Mouse (Mus musculus): Measurements from ENCODE around the gene 4930562C15Rik.
A peak's percentile ranks its signal among the peaks of the same experiment; 100 is the strongest.

Gene 4930562C15Rik

DNA sequence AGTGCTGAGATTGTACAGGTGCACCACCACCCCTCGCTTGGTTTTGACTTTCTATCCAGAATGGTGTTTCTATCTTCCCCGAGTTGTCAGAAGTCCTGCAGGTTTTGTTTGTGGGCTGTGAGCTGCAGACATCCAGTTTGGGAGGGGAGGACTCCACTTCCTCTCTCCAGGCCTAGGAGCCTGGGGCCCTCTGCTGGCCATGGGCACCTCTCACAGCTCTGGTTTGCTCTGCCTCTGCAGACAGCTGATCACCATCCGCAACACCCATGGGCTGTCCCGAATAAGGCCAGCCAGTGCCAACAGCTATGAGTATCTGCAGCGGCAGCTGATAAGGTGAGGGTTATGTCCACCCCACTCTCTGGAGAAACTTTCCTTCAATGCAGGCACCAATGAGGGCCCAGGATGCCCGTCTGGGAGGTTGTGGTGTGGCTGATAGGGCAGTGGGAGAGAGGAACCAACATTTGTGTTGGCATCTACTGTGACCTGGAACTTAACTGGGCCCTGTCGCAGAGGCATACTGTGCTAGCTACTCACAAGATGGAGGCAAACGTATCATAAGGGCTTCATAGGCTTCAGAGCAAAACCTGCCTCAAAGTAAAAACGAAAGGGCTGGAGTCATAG is 27.8 kb downstream of the 4930562C15Rik start:
- no peak for DNase-seq

GRCm38 (mm10) chr16:4863742-4864141 is 28.5 kb downstream of the 4930562C15Rik start:
- no peak for DNase-seq

GRCm38 (mm10) chr16:4866101-4866695 is 31.0 kb downstream of the 4930562C15Rik start:
- no peak for DNase-seq

GRCm38 (mm10) chr16:4870490-4870889 is 35.3 kb downstream of the 4930562C15Rik start:
- no peak for DNase-seq

GRCm38 (mm10) chr16:4871926-4872325 is 36.7 kb downstream of the 4930562C15Rik start:
- no peak for DNase-seq

- no peak for DNase-seq
Observed at GRCm38 (mm10) chr16:4875198-4876032, 40.2 kb downstream of the 4930562C15Rik start.

- DNase-seq = peak; percentile 57
Observed at GRCm38 (mm10) chr16:4876033-4876680, 40.9 kb downstream of the 4930562C15Rik start.

DNA sequence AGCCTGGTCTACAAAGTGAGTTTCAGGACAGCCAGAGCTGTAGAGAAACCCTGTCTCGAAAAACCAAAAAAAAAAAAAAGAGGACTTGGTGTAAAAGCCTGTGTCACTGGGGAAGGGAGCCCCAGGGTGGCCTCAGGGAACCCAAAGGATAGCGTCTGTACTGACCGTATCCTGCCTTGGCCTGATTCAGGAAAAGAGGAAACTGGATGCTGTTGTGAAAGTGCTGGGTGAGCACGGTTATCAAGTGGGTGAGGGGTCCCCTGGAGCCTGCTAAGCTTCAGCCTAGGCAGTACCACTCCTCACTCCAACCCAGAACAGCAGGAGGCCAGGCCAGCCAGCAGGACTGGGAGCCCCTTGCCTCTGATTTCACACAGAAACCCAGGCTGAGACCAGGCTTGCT is 42.0 kb downstream of the 4930562C15Rik start:
- DNase-seq = no peak

- no peak for DNase-seq
Observed at GRCm38 (mm10) chr16:4877701-4878100, 42.5 kb downstream of the 4930562C15Rik start.

DNA sequence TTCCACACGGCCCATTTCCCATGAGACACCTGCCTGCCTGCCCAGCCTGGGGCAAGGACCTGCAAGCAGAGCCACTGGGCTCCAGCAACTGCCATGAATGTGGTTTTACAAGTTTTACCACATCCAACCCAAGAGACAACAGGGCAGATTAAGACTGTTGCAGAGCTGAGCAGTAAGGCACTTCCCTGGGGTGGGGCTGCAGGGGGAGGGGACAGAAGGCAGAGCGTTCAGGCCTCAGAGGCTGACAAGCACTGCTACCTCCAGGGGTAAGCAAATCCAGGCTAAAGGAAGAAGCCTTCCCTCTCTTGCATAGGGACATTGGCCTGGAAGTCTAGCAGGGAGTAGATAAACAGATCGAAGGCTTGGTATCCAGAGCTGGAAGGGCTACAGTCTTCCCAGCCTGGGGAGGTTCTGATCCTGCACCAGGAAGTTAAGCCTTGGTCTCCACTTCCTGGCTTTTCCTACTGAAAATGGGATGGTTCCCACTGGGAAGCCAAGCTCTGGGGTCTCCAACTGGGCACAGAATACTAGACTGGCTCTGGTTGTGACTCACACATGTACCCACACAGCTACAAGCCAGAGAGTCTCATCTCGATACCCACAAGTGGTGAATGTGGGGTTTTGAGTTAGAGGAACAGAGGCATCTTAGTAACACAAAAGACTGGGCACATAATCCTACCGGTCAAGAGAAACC is 43.1 kb downstream of the 4930562C15Rik start:
- no peak for DNase-seq

- DNase-seq = no peak
Observed at GRCm38 (mm10) chr16:4879101-4879707, 44.0 kb downstream of the 4930562C15Rik start.

DNA sequence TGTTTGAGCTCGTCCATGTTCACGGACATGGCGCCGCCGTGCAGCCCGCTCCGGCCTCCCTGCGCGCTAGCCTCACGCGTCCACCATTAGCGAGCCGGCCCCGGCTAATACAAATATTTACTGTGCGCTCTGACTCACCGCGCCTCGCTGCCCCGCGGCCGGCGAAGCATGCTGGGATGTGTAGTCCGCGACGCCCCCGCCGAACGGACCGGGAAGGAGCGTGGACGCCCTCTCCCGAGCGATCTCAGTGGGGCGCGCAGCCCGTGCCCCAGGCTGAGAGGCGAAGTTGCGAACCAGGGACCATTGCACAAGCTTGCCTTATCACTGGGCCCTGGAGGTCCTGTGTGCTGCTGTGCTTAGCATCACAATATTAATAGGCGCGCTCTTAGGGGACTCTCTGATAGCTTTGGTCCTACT is 44.5 kb downstream of the 4930562C15Rik start:
- peak; percentile 89 for DNase-seq

GRCm38 (mm10) chr16:4880136-4880825 is 45.1 kb downstream of the 4930562C15Rik start, which contains the start of gene Ubald1:
TSS of gene Ubald1 (minus strand) at chr16:4880315.
- DNase-seq = peak; percentile 97

- no peak for DNase-seq
Observed at GRCm38 (mm10) chr16:4881400-4882351, 46.5 kb downstream of the 4930562C15Rik start.

DNA sequence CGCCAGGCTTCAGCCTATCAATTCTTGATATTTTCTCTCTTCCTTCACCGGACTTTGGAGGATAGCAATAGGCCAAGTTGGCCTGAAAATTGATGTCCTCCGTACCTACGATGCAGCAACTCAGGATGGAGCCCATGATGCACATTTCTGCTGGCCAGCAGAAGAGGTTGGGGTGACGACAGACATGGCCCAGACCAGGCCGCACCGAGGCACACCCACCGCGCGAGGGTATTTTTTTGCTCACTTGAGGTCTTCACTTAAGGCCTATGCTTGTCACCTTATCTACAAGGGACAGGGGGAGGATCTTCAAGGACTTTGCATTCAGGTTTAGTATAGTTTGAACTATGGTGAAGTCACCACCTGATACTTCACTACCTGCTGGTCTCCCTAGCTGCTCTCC is 49.7 kb downstream of the 4930562C15Rik start:
- DNase-seq = no peak

- peak; percentile 83 for DNase-seq
Observed at GRCm38 (mm10) chr16:4885760-4886689, 50.8 kb downstream of the 4930562C15Rik start, which contains the start of gene Mgrn1. TSS of gene Mgrn1 (plus strand) at chr16:4886249.

GRCm38 (mm10) chr16:4886690-4887020 is 51.4 kb downstream of the 4930562C15Rik start:
- DNase-seq = no peak

DNA sequence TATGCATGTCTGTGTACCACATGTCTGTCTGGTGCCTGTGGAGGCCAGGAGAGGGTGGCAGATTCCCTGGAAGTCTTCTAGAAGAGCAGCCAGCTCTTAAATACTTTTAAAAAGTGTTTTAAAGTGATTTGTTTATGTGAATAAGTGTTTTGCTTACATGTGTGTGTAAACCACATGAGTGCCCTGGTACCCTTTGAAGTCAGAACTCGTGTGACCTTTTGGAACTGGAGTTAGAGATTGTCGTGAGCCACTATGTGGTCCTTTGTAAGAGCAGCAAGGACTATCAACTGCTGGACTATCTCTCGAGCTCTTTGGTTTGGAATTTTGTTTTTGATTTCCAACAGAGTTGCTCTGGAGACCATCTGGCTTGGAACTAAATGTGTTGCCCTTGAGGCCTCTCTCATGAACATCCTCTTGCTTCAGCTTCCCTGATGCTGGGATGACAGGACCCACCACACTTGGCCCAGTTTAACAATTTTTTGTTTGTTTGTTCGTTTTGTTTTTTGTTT is 55.0 kb downstream of the 4930562C15Rik start:
- DNase-seq = no peak

- no peak for DNase-seq
Observed at GRCm38 (mm10) chr16:4892171-4892570, 57.0 kb downstream of the 4930562C15Rik start.
